Mouse (Mus musculus) midbrain, embryonic 12.5 days (tissue): Measurements from ENCODE around the gene Zdhhc23. TPM values are rescaled to one million over a fixed set of nuclear protein-coding genes. Genes with fewer than 3 reads are reported as not detected.

Experiments used
- ATAC-seq: fragments of 200-750 bp; cut with Nextera tagmentation; 2 replicates; pipeline ENCODE4 v1.8.0; 2017; ENCODE audit warnings: low read depth, moderate TSS enrichment, moderate library complexity; ENCODE audit not compliant: low FRiP score
- H3K27ac ChIP-seq: fragments of 300-500 bp; sonication (generic); replicated peaks from 2 replicates; pipeline ENCODE4 v1.5.1; 2016; ENCODE audit warnings: mild to moderate bottlenecking
- H3K27me3 ChIP-seq: fragments of 300-500 bp; sonication (generic); 2 replicates; pipeline ENCODE4 v1.6.1; 2016; ENCODE audit warnings: mild to moderate bottlenecking
- H3K36me3 ChIP-seq: fragments of 300-500 bp; sonication (generic); 2 replicates; pipeline ENCODE4 v1.6.1; 2016
- H3K4me1 ChIP-seq: fragments of 300-500 bp; sonication (generic); 2 replicates; pipeline ENCODE4 v1.6.1; 2016
- H3K4me2 ChIP-seq: fragments of 300-500 bp; sonication (generic); replicated peaks from 2 replicates; pipeline ENCODE4 v1.6.1; 2016; ENCODE audit warnings: mild to moderate bottlenecking, moderate library complexity
- H3K4me3 ChIP-seq: fragments of 300-500 bp; sonication (generic); 2 replicates; pipeline ENCODE4 v1.5.1; 2016; ENCODE audit warnings: mild to moderate bottlenecking
- H3K9ac ChIP-seq: fragments of 300-500 bp; sonication (generic); replicated peaks from 2 replicates; pipeline ENCODE4 v1.6.1; 2016; ENCODE audit warnings: mild to moderate bottlenecking, moderate library complexity
- H3K9me3 ChIP-seq: fragments of 300-500 bp; sonication (generic); 2 replicates; pipeline ENCODE4 v1.6.1; 2016; ENCODE audit warnings: mild to moderate bottlenecking
- WGBS: fragments of 180-500 bp; shearing (Covaris S2); methylation state at CpG from one replicate; pipeline ENCODE4 v1.1.7; 2016; 5-methylcytosine and 5-hydroxymethylcytosine counted together
- polyA plus RNA-seq: library from polyadenylated mRNA; unstranded; fragments of >200 nt; fragmentation: Nextera tagmentation; extraction: Ambion mirVana; gene quantifications from 2 replicates; pipeline ENCODE4 v1.2.1, GENCODE M21; 2016

Gene Zdhhc23
- polyA plus RNA-seq, result 0.60 and 0.75 TPM in 2 replicates

DNA sequence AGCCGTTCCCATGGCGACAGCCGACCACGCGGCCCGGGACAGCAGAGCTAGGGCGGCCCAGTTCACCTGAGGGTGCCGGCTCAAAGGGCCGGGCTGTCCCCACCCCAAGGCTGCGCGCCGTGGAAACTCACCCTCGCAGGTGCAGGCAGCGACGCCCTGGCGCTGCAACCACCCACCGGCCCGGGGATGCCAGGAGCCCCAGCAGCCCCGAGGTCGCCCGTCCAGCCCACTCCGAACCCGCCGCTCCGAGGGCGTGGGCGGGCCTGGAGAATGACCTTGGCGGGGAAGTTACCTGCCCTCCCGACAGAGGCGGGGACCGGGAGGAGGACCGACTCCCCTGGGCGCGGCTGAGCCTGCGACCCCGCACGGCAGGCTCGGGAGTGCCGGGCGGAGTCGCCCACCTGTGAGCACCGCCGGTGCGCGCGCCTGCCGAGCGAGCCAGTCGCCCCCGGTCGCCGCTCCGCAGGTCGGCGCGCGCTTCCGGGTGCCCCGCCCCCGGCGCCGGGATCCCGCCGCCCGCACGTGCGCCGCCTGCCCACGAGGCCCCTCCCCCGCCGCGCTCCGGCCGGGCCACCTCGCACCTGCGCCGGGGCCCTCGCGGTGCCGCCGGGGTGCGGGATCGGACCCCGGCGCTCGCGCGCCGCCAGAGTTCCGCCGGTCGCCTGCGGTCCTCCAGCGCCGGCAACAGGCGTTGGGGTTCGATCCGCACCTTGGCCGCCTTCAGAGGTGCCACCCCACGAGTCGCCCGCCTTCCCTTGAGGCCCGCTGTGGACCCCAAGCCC, at the start of gene Zdhhc23:
TSS of gene Zdhhc23 (minus strand) at position 464 of the 782 bp plus-strand sequence.
- Histone ChIP-seq H3K4me1 (peaks cover 7% of the 10 kb centered on the region), H3K9ac (peak within 1 kb of the TSS; percentile 53), H3K4me3 (peak within 1 kb of the TSS; percentile 58), H3K36me3 (no peaks in the 10 kb centered on the region), H3K9me3 (no peaks in the 10 kb centered on the region), H3K4me2 (peak within 1 kb of the TSS; percentile 95), H3K27ac (no peak within 1 kb of the TSS), H3K27me3 (peaks cover 38% of the 10 kb centered on the region)
- peak; percentile 77 for ATAC-seq
- under 1% methylated on average over 64 of the region's 103 CpGs for WGBS

GRCm38 (mm10) chr16:44029273-44029672, 49.7 kb upstream of the Zdhhc23 start:
- Histone ChIP-seq H3K9me3 (no peaks in the 10 kb centered on the region), H3K9ac (no peak overlapping the region), H3K4me2 (no peak overlapping the region), H3K27me3 (no peaks in the 10 kb centered on the region), H3K4me3 (no peak overlapping the region), H3K27ac (no peak overlapping the region), H3K4me1 (no peaks in the 10 kb centered on the region), H3K36me3 (no peaks in the 10 kb centered on the region)
- WGBS, result 68% methylated on average over 2 of the region's 2 CpGs
- ATAC-seq, result no peak

DNA sequence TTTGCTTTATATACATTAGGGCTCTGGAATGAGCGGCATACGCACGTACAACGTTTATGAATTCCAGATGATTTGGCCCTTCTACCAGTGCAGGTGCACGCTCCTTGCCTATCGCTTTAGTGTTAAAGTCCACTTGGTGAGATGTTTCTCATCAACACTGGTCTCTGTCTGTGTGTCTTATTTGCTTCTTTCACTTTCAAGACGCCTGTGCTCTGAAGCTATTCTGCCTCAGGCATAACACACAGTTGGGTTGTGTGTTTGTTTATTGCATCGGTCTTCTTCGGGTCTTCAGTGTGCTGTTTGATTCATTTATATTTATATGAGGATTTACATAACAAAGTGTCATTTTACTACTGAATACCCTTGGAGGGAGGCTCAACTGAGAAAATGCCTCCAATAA, 47.2 kb upstream of the Zdhhc23 start:
- no peaks in the 10 kb centered on the region for H3K9me3 ChIP-seq

GRCm38 (mm10) chr16:44026210-44026609, 46.6 kb upstream of the Zdhhc23 start:
- no peaks in the 10 kb centered on the region for H3K36me3 ChIP-seq
- H3K27me3 ChIP-seq, result no peaks in the 10 kb centered on the region
- no peak for ATAC-seq
- no peak overlapping the region for H3K27ac ChIP-seq
- no peak overlapping the region for H3K4me2 ChIP-seq
- 71% methylated on average over 6 of the region's 6 CpGs for WGBS
- no peak overlapping the region for H3K4me3 ChIP-seq
- H3K4me1 ChIP-seq, result no peaks in the 10 kb centered on the region
- H3K9ac ChIP-seq, result no peak overlapping the region
- no peaks in the 10 kb centered on the region for H3K9me3 ChIP-seq

More for the DNA sequence above, 47.2 kb upstream of the Zdhhc23 start:
- Histone ChIP-seq H3K4me2 (no peak overlapping the region), H3K36me3 (no peaks in the 10 kb centered on the region), H3K4me1 (no peaks in the 10 kb centered on the region), H3K4me3 (no peak overlapping the region), H3K9ac (no peak overlapping the region), H3K27ac (no peak overlapping the region), H3K27me3 (no peaks in the 10 kb centered on the region)
- 84% methylated on average over 9 of the region's 9 CpGs for WGBS
- no peak for ATAC-seq

- Histone ChIP-seq H3K9me3 (no peaks in the 10 kb centered on the region), H3K27ac (no peak overlapping the region), H3K4me3 (no peak overlapping the region), H3K36me3 (no peaks in the 10 kb centered on the region), H3K9ac (no peak overlapping the region), H3K4me1 (no peaks in the 10 kb centered on the region), H3K27me3 (no peaks in the 10 kb centered on the region), H3K4me2 (no peak overlapping the region)
- ATAC-seq, result no peak
- 86% methylated on average over 2 of the region's 2 CpGs for WGBS
These were observed 39.5 kb upstream of the Zdhhc23 start for GRCm38 (mm10) chr16:44018986-44019548.

GRCm38 (mm10) chr16:44018372-44018771, 38.8 kb upstream of the Zdhhc23 start:
- no peak overlapping the region for H3K4me2 ChIP-seq
- H3K9me3 ChIP-seq, result no peaks in the 10 kb centered on the region
- no peaks in the 10 kb centered on the region for H3K36me3 ChIP-seq
- no peak overlapping the region for H3K27ac ChIP-seq
- H3K9ac ChIP-seq, result no peak overlapping the region
- H3K27me3 ChIP-seq, result no peaks in the 10 kb centered on the region
- ATAC-seq, result no peak
- H3K4me1 ChIP-seq, result no peaks in the 10 kb centered on the region
- no peak overlapping the region for H3K4me3 ChIP-seq
- WGBS, result 71% methylated on average over 7 of the region's 7 CpGs

DNA sequence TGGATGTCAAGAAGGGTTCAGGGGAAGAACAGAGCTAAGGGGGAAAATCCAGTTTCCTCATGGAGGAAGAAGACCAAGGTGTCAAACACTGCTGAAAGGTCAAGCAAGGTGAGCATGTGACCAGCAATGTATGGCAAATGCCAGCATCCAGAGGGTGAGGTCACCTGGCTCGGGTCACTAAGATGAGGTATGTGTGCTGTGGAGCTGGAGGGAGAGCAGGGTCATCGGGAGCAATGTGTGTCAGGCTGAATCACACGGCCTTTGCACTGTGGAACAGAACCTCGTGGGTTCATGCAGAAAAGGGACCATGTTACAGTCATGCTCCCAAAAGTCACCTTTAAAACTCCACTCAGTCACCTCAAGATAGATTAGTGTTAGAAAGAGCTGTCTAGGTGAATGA, 38.1 kb upstream of the Zdhhc23 start:
- Histone ChIP-seq H3K4me3 (no peak overlapping the region), H3K9ac (no peak overlapping the region), H3K9me3 (no peaks in the 10 kb centered on the region), H3K27ac (no peak overlapping the region), H3K36me3 (no peaks in the 10 kb centered on the region), H3K4me2 (no peak overlapping the region), H3K4me1 (no peaks in the 10 kb centered on the region), H3K27me3 (no peaks in the 10 kb centered on the region)
- ATAC-seq, result no peak
- WGBS, result 88% methylated on average over 4 of the region's 4 CpGs

DNA sequence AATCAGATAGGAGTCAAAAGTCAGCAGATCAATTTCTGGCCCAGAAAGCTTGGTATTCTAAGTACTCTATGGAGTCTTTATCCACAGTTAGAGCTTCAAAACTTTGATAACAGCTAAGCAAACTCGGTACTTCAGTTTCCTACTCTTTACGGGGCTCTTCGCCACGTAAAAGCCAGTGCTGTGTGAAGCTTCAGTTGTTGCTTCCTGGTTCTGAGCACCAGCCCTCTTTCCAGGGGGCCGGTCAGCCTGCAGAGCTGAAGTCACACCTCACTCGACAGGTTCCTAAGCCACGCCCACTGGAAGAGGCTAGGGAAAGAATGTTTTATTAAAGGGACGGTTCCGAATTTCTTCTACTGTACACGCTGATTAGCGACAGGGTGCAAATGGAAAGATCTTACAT, 36.6 kb upstream of the Zdhhc23 start:
- no peak for ATAC-seq
- no peaks in the 10 kb centered on the region for H3K27me3 ChIP-seq
- WGBS, result 22% methylated on average over 11 of the region's 11 CpGs
- no peak overlapping the region for H3K4me2 ChIP-seq
- H3K36me3 ChIP-seq, result no peaks in the 10 kb centered on the region
- no peak overlapping the region for H3K9ac ChIP-seq
- no peak overlapping the region for H3K4me3 ChIP-seq
- no peak overlapping the region for H3K27ac ChIP-seq
- H3K4me1 ChIP-seq, result no peaks in the 10 kb centered on the region
- H3K9me3 ChIP-seq, result no peaks in the 10 kb centered on the region

- WGBS, result 73% methylated on average over 16 of the region's 16 CpGs
- Histone ChIP-seq H3K27me3 (no peaks in the 10 kb centered on the region), H3K9me3 (no peaks in the 10 kb centered on the region), H3K9ac (no peak overlapping the region), H3K36me3 (no peaks in the 10 kb centered on the region), H3K4me2 (no peak overlapping the region), H3K27ac (no peak overlapping the region), H3K4me3 (no peak overlapping the region), H3K4me1 (no peaks in the 10 kb centered on the region)
- ATAC-seq, result no peak
These were observed 36.0 kb upstream of the Zdhhc23 start for GRCm38 (mm10) chr16:44015416-44016158.

GRCm38 (mm10) chr16:44011010-44011409, 31.4 kb upstream of the Zdhhc23 start:
- ATAC-seq, result no peak
- H3K4me2 ChIP-seq, result no peak overlapping the region
- H3K9me3 ChIP-seq, result no peaks in the 10 kb centered on the region
- no peak overlapping the region for H3K4me3 ChIP-seq
- H3K27ac ChIP-seq, result no peak overlapping the region
- WGBS, result 76% methylated on average over 5 of the region's 5 CpGs
- no peaks in the 10 kb centered on the region for H3K4me1 ChIP-seq
- H3K36me3 ChIP-seq, result no peaks in the 10 kb centered on the region
- H3K9ac ChIP-seq, result no peak overlapping the region
- no peaks in the 10 kb centered on the region for H3K27me3 ChIP-seq

GRCm38 (mm10) chr16:44002086-44002485, 22.5 kb upstream of the Zdhhc23 start:
- WGBS, result 72% methylated on average over 5 of the region's 5 CpGs

DNA sequence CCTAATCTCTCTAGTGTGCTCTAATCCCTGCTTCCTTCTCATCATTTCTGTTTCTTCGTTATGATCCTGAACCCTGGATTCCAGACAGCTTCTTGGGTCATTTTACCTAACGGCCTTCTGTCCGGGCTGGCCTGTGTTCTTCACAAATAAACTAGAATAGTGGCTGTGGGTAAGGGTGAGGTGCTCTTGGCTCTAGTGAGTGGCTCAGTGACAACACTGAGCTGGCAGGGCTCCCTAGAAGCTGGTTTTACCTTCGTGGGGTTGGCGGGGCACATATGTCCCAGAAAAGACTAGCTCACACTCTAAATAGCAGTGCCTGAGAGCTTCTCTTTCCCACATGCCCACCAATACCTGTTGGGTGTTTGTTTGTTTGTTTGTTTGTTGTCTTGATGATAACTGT, 19.9 kb upstream of the Zdhhc23 start:
- no peaks in the 10 kb centered on the region for H3K9me3 ChIP-seq
- H3K9ac ChIP-seq, result no peak overlapping the region
- H3K4me3 ChIP-seq, result no peak overlapping the region
- no peaks in the 10 kb centered on the region for H3K4me1 ChIP-seq
- 86% methylated on average over 5 of the region's 5 CpGs for WGBS
- no peaks in the 10 kb centered on the region for H3K27me3 ChIP-seq
- H3K4me2 ChIP-seq, result no peak overlapping the region
- H3K27ac ChIP-seq, result no peak overlapping the region
- no peaks in the 10 kb centered on the region for H3K36me3 ChIP-seq
- ATAC-seq, result no peak

More at GRCm38 (mm10) chr16:44002086-44002485, 22.5 kb upstream of the Zdhhc23 start:
- no peaks in the 10 kb centered on the region for H3K27me3 ChIP-seq
- no peak overlapping the region for H3K27ac ChIP-seq
- no peak overlapping the region for H3K9ac ChIP-seq
- no peak overlapping the region for H3K4me2 ChIP-seq
- ATAC-seq, result no peak
- no peaks in the 10 kb centered on the region for H3K9me3 ChIP-seq
- no peaks in the 10 kb centered on the region for H3K4me1 ChIP-seq
- H3K4me3 ChIP-seq, result no peak overlapping the region
- no peaks in the 10 kb centered on the region for H3K36me3 ChIP-seq
